Mouse (Mus musculus) midbrain, postnatal 0 days (tissue): ENCODE measurements around the gene Thumpd2. TPM values are rescaled to one million over a fixed set of nuclear protein-coding genes. Genes with fewer than 3 reads are reported as not detected.

ENCODE experiments used
- ATAC-seq: fragments of 200-750 bp; cut with Nextera tagmentation; 2 replicates; pipeline ENCODE4 v1.8.0; 2017; ENCODE audit warnings: moderate number of reproducible peaks, mild to moderate bottlenecking, moderate TSS enrichment, moderate library complexity; ENCODE audit not compliant: low FRiP score
- DNase-seq: peaks from one replicate; pipeline ENCODE4 v3.0.0-alpha.2; 2015; ENCODE audit warnings: low spot score
- H3K27ac ChIP-seq: fragments of 300-500 bp; sonication (generic); 2 replicates; pipeline ENCODE4 v1.5.1; 2014; ENCODE audit warnings: low read depth, mild to moderate bottlenecking, low read length, mixed read lengths
- H3K27me3 ChIP-seq: fragments of 300-500 bp; sonication (generic); 2 replicates; pipeline ENCODE4 v1.6.1; 2014; ENCODE audit warnings: low read length, control low read depth, mixed read lengths; ENCODE audit not compliant: insufficient read depth
- H3K36me3 ChIP-seq: fragments of 300-500 bp; sonication (generic); 2 replicates; pipeline ENCODE4 v1.6.1; 2014; ENCODE audit warnings: low read length, control low read depth, mixed read lengths; ENCODE audit not compliant: insufficient read depth
- H3K4me1 ChIP-seq: fragments of 300-500 bp; sonication (generic); 2 replicates; pipeline ENCODE4 v1.6.1; 2014; ENCODE audit warnings: mild to moderate bottlenecking, control low read depth, antibody characterized with exemption, low read length, mixed read lengths; ENCODE audit not compliant: insufficient read depth
- H3K4me2 ChIP-seq: fragments of 300-500 bp; sonication (generic); 2 replicates; pipeline ENCODE4 v1.6.1; 2014; ENCODE audit warnings: low read depth, mild to moderate bottlenecking, low read length, mixed read lengths; ENCODE audit not compliant: poor library complexity, severe bottlenecking
- H3K4me3 ChIP-seq: fragments of 300-500 bp; sonication (generic); 2 replicates; pipeline ENCODE4 v1.5.1; 2014; ENCODE audit warnings: low read depth, mild to moderate bottlenecking, low read length, moderate library complexity
- H3K9ac ChIP-seq: fragments of 300-500 bp; sonication (generic); replicated peaks from 2 replicates; pipeline ENCODE4 v1.6.1; 2014; ENCODE audit warnings: mild to moderate bottlenecking, low read length, moderate library complexity, mixed read lengths; ENCODE audit not compliant: poor library complexity, severe bottlenecking
- H3K9me3 ChIP-seq: fragments of 300-500 bp; sonication (generic); 2 replicates; pipeline ENCODE4 v1.6.1; 2016; ENCODE audit warnings: low read length, control low read depth
- CTCF ChIP-seq: IDR thresholded peaks from 2 replicates; pipeline ENCODE4 v1.5.1; 2016; ENCODE audit warnings: antibody characterized with exemption, mild to moderate bottlenecking
- WGBS: fragments of 180-500 bp; shearing (Covaris S2); extraction: QIAGEN DNeasy Blood & Tissue Kit; methylation state at CpG from one replicate; pipeline ENCODE4 v1.1.7; 2014; 5-methylcytosine and 5-hydroxymethylcytosine counted together
- polyA plus RNA-seq: library from polyadenylated mRNA; unstranded; fragments of >200 nt; fragmentation: Nextera tagmentation; extraction: Ambion mirVana; gene quantifications from 2 replicates; pipeline ENCODE4 v1.2.1, GENCODE M21; 2015
- total RNA-seq: library from RNA; depleted of rRNA; stranded (reverse); fragments of >200 nt; gene quantifications from 2 replicates; pipeline ENCODE4 v1.2.3, GENCODE M21; 2014

Thumpd2 gene
- total and polyA plus RNA-seq, 2 experiments from 2014 or later, result 2.6 to 5.5 TPM

DNA sequence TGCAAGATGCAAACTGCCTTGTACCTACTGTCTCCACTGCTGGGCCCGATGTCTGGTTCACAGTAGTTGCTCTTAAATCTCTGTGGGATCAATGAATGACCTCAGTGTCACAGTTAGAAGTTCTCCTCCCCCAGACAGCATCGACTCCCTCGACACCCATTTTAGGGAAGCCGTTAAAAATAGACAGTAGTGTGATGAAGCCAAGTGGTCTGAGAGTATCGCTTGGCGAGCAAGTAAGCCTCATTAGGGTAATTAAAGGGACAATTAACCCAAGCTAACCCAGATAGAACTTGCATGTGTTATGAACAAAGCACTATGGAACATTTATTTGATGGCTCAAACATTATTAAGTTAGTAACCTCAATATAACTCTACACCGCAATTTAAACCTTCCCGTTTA, 59.6 kb downstream of the Thumpd2 start:
- DNase-seq (no peak), ATAC-seq (no peak)
- no peak for TF ChIP-seq CTCF
- H3K36me3 ChIP-seq, result no peaks in the 10 kb centered on the region
- no peaks in the 10 kb centered on the region for H3K27me3 ChIP-seq
- WGBS, result 66% methylated on average over 8 of the region's 8 CpGs
- no peak overlapping the region for H3K4me3 ChIP-seq
- H3K4me1 ChIP-seq, result no peaks in the 10 kb centered on the region
- no peak overlapping the region for H3K9ac ChIP-seq
- H3K27ac ChIP-seq, result no peak overlapping the region
- H3K9me3 ChIP-seq, result no peaks in the 10 kb centered on the region
- no peak overlapping the region for H3K4me2 ChIP-seq

DNA sequence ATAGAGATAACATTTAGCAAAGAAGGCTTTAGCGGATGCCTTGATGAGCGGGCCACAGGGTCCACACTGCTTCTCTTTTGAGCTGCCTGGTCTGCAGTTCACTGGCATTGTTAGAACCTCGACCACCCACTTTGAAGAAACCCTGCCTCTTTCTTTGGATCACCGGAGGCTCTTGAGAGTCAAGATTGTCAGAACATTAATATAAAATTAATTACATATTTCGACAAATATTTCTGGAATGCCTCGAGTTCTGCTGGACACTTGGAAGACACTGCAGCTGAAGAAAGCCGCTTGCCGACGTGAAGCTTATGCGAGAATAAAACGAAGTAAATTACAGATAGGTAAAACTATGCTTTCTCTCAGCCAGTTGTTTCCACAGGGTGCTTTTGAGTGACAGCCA, 60.4 kb downstream of the Thumpd2 start:
- H3K9ac ChIP-seq, result no peak overlapping the region
- no peak for ATAC-seq
- H3K27me3 ChIP-seq, result no peaks in the 10 kb centered on the region
- no peaks in the 10 kb centered on the region for H3K4me1 ChIP-seq
- no peak overlapping the region for H3K27ac ChIP-seq
- H3K4me3 ChIP-seq, result no peak overlapping the region
- no peaks in the 10 kb centered on the region for H3K9me3 ChIP-seq
- 78% methylated on average over 11 of the region's 11 CpGs for WGBS
- no peaks in the 10 kb centered on the region for H3K36me3 ChIP-seq
- TF ChIP-seq CTCF, result no peak
- no peak for DNase-seq
- H3K4me2 ChIP-seq, result no peak overlapping the region

GRCm38 (mm10) chr17:81002130-81002529, 62.8 kb downstream of the Thumpd2 start:
- no peaks in the 10 kb centered on the region for H3K27me3 ChIP-seq
- no peaks in the 10 kb centered on the region for H3K4me1 ChIP-seq
- no peak overlapping the region for H3K4me2 ChIP-seq
- H3K27ac ChIP-seq, result no peak overlapping the region
- no peaks in the 10 kb centered on the region for H3K9me3 ChIP-seq
- ATAC-seq (no peak), DNase-seq (no peak)
- 89% methylated on average over 5 of the region's 5 CpGs for WGBS
- no peak overlapping the region for H3K4me3 ChIP-seq
- H3K9ac ChIP-seq, result no peak overlapping the region
- TF ChIP-seq CTCF, result no peak
- no peaks in the 10 kb centered on the region for H3K36me3 ChIP-seq

DNA sequence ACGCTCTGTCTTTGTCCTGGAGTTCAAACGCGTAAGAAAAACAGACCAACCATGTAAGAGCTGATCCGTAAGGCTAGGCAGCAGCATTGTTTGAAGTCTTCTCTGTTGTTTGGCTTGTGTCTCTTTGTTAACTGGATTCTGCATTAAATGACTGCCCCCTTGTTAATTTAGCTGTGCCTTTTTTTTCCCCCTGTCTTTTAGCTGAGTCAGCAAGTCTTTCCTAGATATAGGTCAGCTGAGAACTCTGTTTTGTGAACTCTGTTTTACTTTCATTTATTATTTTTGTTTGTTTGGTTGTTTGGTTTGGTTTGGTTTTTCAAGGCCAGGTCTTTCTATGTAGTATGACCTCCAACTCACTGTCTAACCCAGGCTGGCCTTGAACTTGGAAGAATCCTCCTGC, 63.2 kb downstream of the Thumpd2 start:
- TF ChIP-seq CTCF, result no peak
- H3K27ac ChIP-seq, result no peak overlapping the region
- H3K4me3 ChIP-seq, result no peak overlapping the region
- no peaks in the 10 kb centered on the region for H3K9me3 ChIP-seq
- H3K27me3 ChIP-seq, result no peaks in the 10 kb centered on the region
- no peak for DNase-seq
- WGBS, result 70% methylated on average over 4 of the region's 4 CpGs
- H3K4me2 ChIP-seq, result no peak overlapping the region
- H3K9ac ChIP-seq, result no peak overlapping the region
- ATAC-seq, result no peak
- H3K36me3 ChIP-seq, result no peaks in the 10 kb centered on the region
- no peaks in the 10 kb centered on the region for H3K4me1 ChIP-seq

GRCm38 (mm10) chr17:81001010-81001409, 63.9 kb downstream of the Thumpd2 start:
- no peak overlapping the region for H3K4me3 ChIP-seq
- DNase-seq (no peak), ATAC-seq (no peak)
- TF ChIP-seq CTCF, result no peak
- no peak overlapping the region for H3K4me2 ChIP-seq
- no peaks in the 10 kb centered on the region for H3K36me3 ChIP-seq
- no peak overlapping the region for H3K27ac ChIP-seq
- no peaks in the 10 kb centered on the region for H3K9me3 ChIP-seq
- no peaks in the 10 kb centered on the region for H3K4me1 ChIP-seq
- 74% methylated on average over 12 of the region's 12 CpGs for WGBS
- H3K27me3 ChIP-seq, result no peaks in the 10 kb centered on the region
- H3K9ac ChIP-seq, result no peak overlapping the region

- Histone ChIP-seq H3K9me3 (no peaks in the 10 kb centered on the region), H3K4me1 (no peaks in the 10 kb centered on the region), H3K9ac (no peak overlapping the region), H3K27ac (no peak overlapping the region), H3K27me3 (no peaks in the 10 kb centered on the region), H3K36me3 (no peaks in the 10 kb centered on the region), H3K4me3 (no peak overlapping the region), H3K4me2 (no peak overlapping the region)
- DNase-seq (no peak), ATAC-seq (no peak)
- no peak for TF ChIP-seq CTCF
- WGBS, result 12% methylated on average over 6 of the region's 6 CpGs
Measured at GRCm38 (mm10) chr17:80998958-80999357, 65.9 kb downstream of the Thumpd2 start.
